Mouse (Mus musculus) lung, postnatal 25 days (tissue): Measurements from ENCODE around the gene Emc7.

Experiments
- DNase-seq: peaks from one replicate; pipeline ENCODE4 v3.0.0; 2022; ENCODE audit warnings: low spot score

Gene Emc7

DNA sequence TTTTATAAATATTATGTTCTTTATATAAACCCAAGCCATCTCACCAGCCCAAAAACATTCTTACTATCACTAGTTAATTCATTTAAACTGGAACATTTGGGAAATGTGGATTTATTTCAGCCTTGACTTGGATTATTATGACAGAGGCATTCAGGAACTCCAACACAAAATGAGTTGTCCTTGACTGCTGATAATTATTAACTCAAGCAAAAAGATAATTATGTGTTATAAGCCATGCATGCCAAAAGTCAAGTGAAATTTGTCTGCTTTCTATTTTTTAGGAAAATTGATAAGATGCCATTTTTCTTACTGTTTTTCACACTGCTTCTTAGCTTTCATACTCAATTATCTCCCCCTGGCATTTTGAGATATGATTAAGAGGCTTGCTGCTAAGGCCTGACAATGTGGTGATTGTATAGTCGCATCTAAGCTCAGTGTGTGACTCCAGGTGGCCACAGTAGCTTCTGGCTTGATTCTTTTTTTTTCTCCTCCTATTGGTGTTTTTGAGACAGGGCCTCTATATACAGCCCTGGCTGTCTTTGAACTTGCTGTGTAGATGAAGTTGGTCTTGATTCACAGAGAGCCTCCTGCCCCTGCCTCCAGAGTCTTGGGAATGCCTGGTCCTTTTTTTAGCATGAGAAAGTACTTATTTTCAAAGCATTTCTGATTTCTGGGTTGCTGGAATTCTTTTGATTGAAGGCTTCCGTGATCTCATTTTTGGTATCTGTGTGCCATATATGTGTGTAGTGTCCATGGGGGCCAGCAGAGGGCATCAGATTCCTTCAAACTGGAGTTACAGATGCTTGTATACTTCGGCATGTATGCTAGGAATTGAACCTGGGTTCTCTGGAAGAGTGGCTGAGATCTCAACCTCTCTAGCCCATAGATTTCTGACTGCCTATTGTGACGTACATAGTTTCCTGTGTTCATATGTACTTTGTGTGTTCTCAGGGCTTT, 66.0 kb downstream of the Emc7 start:
- DNase-seq: no peak
